Mouse (Mus musculus) olfactory bulb, adult 2 months (tissue): ENCODE measurements around the gene C1s2.

Experiments
- CTCF ChIP-seq: fragments of 200-500 bp; IDR thresholded peaks from 2 replicates; pipeline ENCODE4 v1.5.1; 2012; ENCODE audit warnings: low read depth, mild to moderate bottlenecking, low read length, moderate library complexity; ENCODE audit not compliant: insufficient read depth
- POLR2A ChIP-seq: fragments of 200-500 bp; IDR thresholded peaks from 2 replicates; pipeline ENCODE4 v1.6.1; 2012; ENCODE audit warnings: mild to moderate bottlenecking, low read depth, low read length, moderate library complexity; ENCODE audit not compliant: insufficient read depth

DNA sequence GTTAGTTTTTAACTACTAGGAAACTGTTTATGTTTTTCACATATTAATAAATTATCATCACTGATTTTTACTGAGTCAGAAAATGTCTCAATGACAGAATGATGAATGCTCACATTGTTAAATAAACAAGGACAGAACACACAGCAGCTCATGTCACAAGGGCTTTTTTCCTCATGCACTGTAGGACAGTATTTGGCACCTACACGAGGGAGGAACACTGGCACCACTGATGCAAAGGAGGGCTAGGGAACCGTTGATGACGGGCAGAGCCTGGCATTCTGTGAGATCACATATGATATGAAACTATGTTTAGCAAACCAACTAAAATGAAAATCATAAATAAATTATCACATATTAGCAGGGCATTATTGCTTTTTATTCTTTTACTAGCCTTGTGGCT lies 51.0 kb downstream of the C1s2 start:
- TF ChIP-seq CTCF = no peak
- TF ChIP-seq POLR2A = no peak
